Mouse (Mus musculus): ENCODE data around the gene Crispld2. TPM values are rescaled to one million over a fixed set of nuclear protein-coding genes. Genes with fewer than 3 reads are reported as not detected.
A peak's percentile ranks its signal among the peaks of the same experiment; 100 is the strongest.

Gene Crispld2
- polyA plus RNA-seq, 1 experiment from 2014 or later, result 11.1 TPM

GRCm38 (mm10) chr8:119967435-119967834, 24.8 kb upstream of the Crispld2 start:
- no peak for ATAC-seq (replicated peaks; ENCODE audit: low FRiP score)
- no peaks in the 10 kb centered on the region for H3K36me3 ChIP-seq
- H3K27me3 ChIP-seq, result no peaks in the 10 kb centered on the region

GRCm38 (mm10) chr8:119970169-119970568, 22.1 kb upstream of the Crispld2 start:
- Histone ChIP-seq H3K4me2 (no peak overlapping the region), H3K9me3 (replicated peaks) (peaks cover 6% of the 10 kb centered on the region; the same call in 1 of the 2 replicates), H3K36me3 (no peaks in the 10 kb centered on the region), H3K9ac (no peak overlapping the region), H3K27ac (no peak overlapping the region), H3K4me1 (peaks cover 9% of the 10 kb centered on the region), H3K4me3 (replicated peaks) (no peak overlapping the region), H3K27me3 (no peaks in the 10 kb centered on the region)
- WGBS, result 68% methylated on average over 9 of the region's 9 CpGs
- no peak for ATAC-seq (replicated peaks; ENCODE audit: low FRiP score)

More at GRCm38 (mm10) chr8:119967435-119967834, 24.8 kb upstream of the Crispld2 start:
- Histone ChIP-seq H3K9ac (no peak overlapping the region), H3K9me3 (replicated peaks) (peaks cover 6% of the 10 kb centered on the region; the same call in 1 of the 2 replicates), H3K4me2 (no peak overlapping the region), H3K4me1 (peaks cover 5% of the 10 kb centered on the region), H3K27ac (no peak overlapping the region), H3K4me3 (replicated peaks) (no peak overlapping the region)
- WGBS, result 92% methylated on average over 9 of the region's 9 CpGs

- peaks cover 2% of the 10 kb centered on the region; the same call in 1 of the 2 replicates for H3K9me3 ChIP-seq (replicated peaks)
- H3K4me1 ChIP-seq, result peaks cover 9% of the 10 kb centered on the region
- ATAC-seq (replicated peaks; ENCODE audit: low FRiP score), result no peak
- no peaks in the 10 kb centered on the region for H3K27me3 ChIP-seq
- no peak overlapping the region for H3K9ac ChIP-seq
- H3K36me3 ChIP-seq, result no peaks in the 10 kb centered on the region
- no peak overlapping the region for H3K4me3 ChIP-seq (replicated peaks)
- 59% methylated on average over 12 of the region's 12 CpGs for WGBS
- H3K4me2 ChIP-seq, result no peak overlapping the region
- peak overlapping the region; percentile 46; the same call in 1 of the 2 replicates for H3K27ac ChIP-seq
These were observed 19.7 kb upstream of the Crispld2 start for GRCm38 (mm10) chr8:119972558-119972957.

GRCm38 (mm10) chr8:119978770-119979381, 13.4 kb upstream of the Crispld2 start:
- Histone ChIP-seq H3K27me3 (no peaks in the 10 kb centered on the region), H3K4me2 (no peak overlapping the region), H3K27ac (no peak overlapping the region), H3K9ac (no peak overlapping the region), H3K4me1 (no peaks in the 10 kb centered on the region), H3K9me3 (replicated peaks) (no peaks in the 10 kb centered on the region), H3K36me3 (no peaks in the 10 kb centered on the region), H3K4me3 (replicated peaks) (no peak overlapping the region)
- 71% methylated on average over 11 of the region's 11 CpGs for WGBS
- ATAC-seq (replicated peaks; ENCODE audit: low FRiP score), result no peak

- Histone ChIP-seq H3K27ac (no peak overlapping the region), H3K36me3 (no peaks in the 10 kb centered on the region), H3K4me2 (no peak overlapping the region), H3K4me1 (0 out of 2 replicates have a peak, but pooled peaks cover 2% of the 10 kb centered on the region), H3K27me3 (no peaks in the 10 kb centered on the region), H3K9ac (no peak overlapping the region), H3K9me3 (replicated peaks) (no peaks in the 10 kb centered on the region), H3K4me3 (replicated peaks) (no peak overlapping the region)
- ATAC-seq (replicated peaks; ENCODE audit: low FRiP score), result no peak
- WGBS, result 78% methylated on average over 4 of the region's 4 CpGs
These were observed 11.0 kb upstream of the Crispld2 start for GRCm38 (mm10) chr8:119981253-119981652.

GRCm38 (mm10) chr8:119984085-119984484, 8.2 kb upstream of the Crispld2 start:
- peaks cover 14% of the 10 kb centered on the region for H3K4me1 ChIP-seq
- H3K9ac ChIP-seq, result no peak overlapping the region
- no peaks in the 10 kb centered on the region for H3K36me3 ChIP-seq
- H3K9me3 ChIP-seq (replicated peaks), result no peaks in the 10 kb centered on the region
- H3K4me3 ChIP-seq (replicated peaks), result no peak overlapping the region
- no peak overlapping the region for H3K4me2 ChIP-seq
- ATAC-seq (replicated peaks; ENCODE audit: low FRiP score), result no peak
- H3K27me3 ChIP-seq, result no peaks in the 10 kb centered on the region
- H3K27ac ChIP-seq, result no peak overlapping the region

- 56% methylated on average over 5 of the region's 5 CpGs for WGBS
- no peak overlapping the region for H3K27ac ChIP-seq
- ATAC-seq (replicated peaks; ENCODE audit: low FRiP score), result no peak
- no peak overlapping the region for H3K9ac ChIP-seq
- no peaks in the 10 kb centered on the region for H3K9me3 ChIP-seq (replicated peaks)
- H3K4me2 ChIP-seq, result no peak overlapping the region
- no peaks in the 10 kb centered on the region for H3K36me3 ChIP-seq
- H3K27me3 ChIP-seq, result peaks cover 7% of the 10 kb centered on the region
- H3K4me1 ChIP-seq, result peaks cover 14% of the 10 kb centered on the region
- no peak overlapping the region for H3K4me3 ChIP-seq (replicated peaks)
These were observed 6.1 kb upstream of the Crispld2 start for GRCm38 (mm10) chr8:119986174-119986573.

- peaks cover 27% of the 10 kb centered on the region for H3K4me1 ChIP-seq
- ATAC-seq (replicated peaks; ENCODE audit: low FRiP score), result no peak
- H3K27me3 ChIP-seq, result peaks cover 26% of the 10 kb centered on the region
- H3K9ac ChIP-seq, result no peak overlapping the region
- no peak overlapping the region for H3K4me2 ChIP-seq
- peak overlapping the region; percentile 28 for H3K27ac ChIP-seq
- WGBS, result 69% methylated on average over 15 of the region's 15 CpGs
- H3K36me3 ChIP-seq, result no peaks in the 10 kb centered on the region
- H3K4me3 ChIP-seq (replicated peaks), result no peak overlapping the region
- H3K9me3 ChIP-seq (replicated peaks), result no peaks in the 10 kb centered on the region
These were observed 4.2 kb upstream of the Crispld2 start for GRCm38 (mm10) chr8:119988087-119988486.

GRCm38 (mm10) chr8:119994114-119994513, 1.9 kb downstream of the Crispld2 start:
- peak; percentile 17; the same call in 1 of the 2 replicates for ATAC-seq (replicated peaks; ENCODE audit: low FRiP score)
- Histone ChIP-seq H3K36me3 (no peaks in the 10 kb centered on the region), H3K27ac (no peak overlapping the region), H3K27me3 (peaks cover 43% of the 10 kb centered on the region), H3K9me3 (replicated peaks) (no peaks in the 10 kb centered on the region), H3K4me2 (peak overlapping the region; percentile 12; the same call in 1 of the 2 replicates), H3K4me1 (peaks cover 40% of the 10 kb centered on the region), H3K9ac (no peak overlapping the region), H3K4me3 (replicated peaks) (no peak overlapping the region)
- WGBS, result 34% methylated on average over 7 of the region's 7 CpGs

- Histone ChIP-seq H3K36me3 (no peaks in the 10 kb centered on the region), H3K4me3 (replicated peaks) (no peak overlapping the region), H3K4me2 (peak overlapping the region; percentile 12; the same call in 1 of the 2 replicates), H3K9me3 (replicated peaks) (no peaks in the 10 kb centered on the region), H3K9ac (no peak overlapping the region), H3K27me3 (peaks cover 43% of the 10 kb centered on the region), H3K27ac (no peak overlapping the region), H3K4me1 (peaks cover 40% of the 10 kb centered on the region)
- ATAC-seq (replicated peaks; ENCODE audit: low FRiP score), result 0 out of 2 replicates have a peak, but pooled peaks have one; percentile 4
- whole genome bisulfite sequencing, result 40% methylated on average over 6 of the region's 6 CpGs
These were observed 2.3 kb downstream of the Crispld2 start for GRCm38 (mm10) chr8:119994556-119994955.

GRCm38 (mm10) chr8:119997266-119997665, 5.0 kb downstream of the Crispld2 start:
- no peaks in the 10 kb centered on the region for H3K36me3 ChIP-seq
- peaks cover 52% of the 10 kb centered on the region for H3K4me1 ChIP-seq
- H3K9ac ChIP-seq, result no peak overlapping the region
- peaks cover 25% of the 10 kb centered on the region for H3K27me3 ChIP-seq
- H3K4me3 ChIP-seq (replicated peaks), result no peak overlapping the region
- no peak for ATAC-seq (replicated peaks; ENCODE audit: low FRiP score)
- no peaks in the 10 kb centered on the region for H3K9me3 ChIP-seq (replicated peaks)
- no peak overlapping the region for H3K4me2 ChIP-seq
- WGBS, result 85% methylated on average over 4 of the region's 4 CpGs
- no peak overlapping the region for H3K27ac ChIP-seq

GRCm38 (mm10) chr8:120000461-120000860, 8.2 kb downstream of the Crispld2 start:
- ATAC-seq (replicated peaks; ENCODE audit: low FRiP score), result no peak
- H3K27ac ChIP-seq, result no peak overlapping the region
- H3K27me3 ChIP-seq, result no peaks in the 10 kb centered on the region
- peaks cover 58% of the 10 kb centered on the region for H3K4me1 ChIP-seq
- 50% methylated on average over 8 of the region's 8 CpGs for WGBS
- H3K4me3 ChIP-seq (replicated peaks), result no peak overlapping the region
- no peak overlapping the region for H3K4me2 ChIP-seq
- H3K9ac ChIP-seq, result no peak overlapping the region
- H3K9me3 ChIP-seq (replicated peaks), result no peaks in the 10 kb centered on the region
- H3K36me3 ChIP-seq, result no peaks in the 10 kb centered on the region

GRCm38 (mm10) chr8:120001712-120002111, 9.5 kb downstream of the Crispld2 start:
- H3K9me3 ChIP-seq (replicated peaks), result no peaks in the 10 kb centered on the region
- no peak overlapping the region for H3K4me2 ChIP-seq
- 35% methylated on average over 7 of the region's 7 CpGs for WGBS
- peaks cover 68% of the 10 kb centered on the region for H3K4me1 ChIP-seq
- ATAC-seq (replicated peaks; ENCODE audit: low FRiP score), result peak; percentile 12; the same call in 1 of the 2 replicates
- no peak overlapping the region for H3K4me3 ChIP-seq (replicated peaks)
- H3K36me3 ChIP-seq, result no peaks in the 10 kb centered on the region
- H3K27me3 ChIP-seq, result no peaks in the 10 kb centered on the region
- no peak overlapping the region for H3K9ac ChIP-seq
- H3K27ac ChIP-seq, result peak overlapping the region; percentile 66

Measured in kidney, embryonic 15.5 days (tissue).